Mouse (Mus musculus) thymus, postnatal 4 days (tissue): Measurements from ENCODE around the gene Ubb.

Experiments
- DNase-seq: peaks from one replicate; pipeline ENCODE4 v3.0.0; 2021

The Ubb gene

DNA sequence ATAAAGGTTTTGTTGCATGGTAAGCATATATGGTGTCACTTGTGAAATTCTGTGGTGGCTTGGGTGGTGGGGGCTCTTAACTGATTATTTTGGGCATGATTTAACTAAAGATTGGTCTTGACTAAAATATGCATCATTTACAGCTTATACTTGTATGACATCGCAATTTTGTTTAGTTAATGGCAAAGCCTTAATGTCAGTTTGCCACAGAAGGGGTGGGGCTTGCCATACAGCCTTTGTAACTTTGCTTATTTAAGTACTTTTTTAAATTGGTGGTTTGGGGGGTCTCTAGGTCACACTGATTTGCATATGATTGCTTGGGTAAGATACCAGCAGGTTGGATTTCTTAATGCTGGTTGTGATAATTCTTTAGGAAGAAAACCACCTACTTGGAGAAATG lies 2.2 kb downstream of the Ubb start:
- no peak for DNase-seq

DNA sequence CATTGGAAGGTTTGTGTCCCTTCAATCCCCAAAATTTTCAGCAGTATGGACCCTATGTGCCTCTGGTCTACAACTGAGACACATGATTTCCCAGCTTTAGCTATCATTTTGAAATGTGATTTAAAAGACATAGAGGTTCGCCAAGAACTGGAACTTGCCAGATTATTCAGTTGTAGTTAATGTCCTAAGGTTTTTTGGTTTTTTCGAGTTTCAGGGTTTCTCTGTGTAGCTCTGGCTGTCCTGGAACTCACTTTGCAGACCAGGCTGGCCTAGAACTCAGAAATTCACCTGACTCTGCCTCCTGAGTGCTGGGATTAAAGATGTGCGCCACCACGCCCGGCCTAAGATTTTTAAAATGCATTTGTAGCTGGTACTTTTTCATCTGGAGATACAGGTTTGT lies 2.7 kb downstream of the Ubb start:
- DNase-seq, result no peak

DNA sequence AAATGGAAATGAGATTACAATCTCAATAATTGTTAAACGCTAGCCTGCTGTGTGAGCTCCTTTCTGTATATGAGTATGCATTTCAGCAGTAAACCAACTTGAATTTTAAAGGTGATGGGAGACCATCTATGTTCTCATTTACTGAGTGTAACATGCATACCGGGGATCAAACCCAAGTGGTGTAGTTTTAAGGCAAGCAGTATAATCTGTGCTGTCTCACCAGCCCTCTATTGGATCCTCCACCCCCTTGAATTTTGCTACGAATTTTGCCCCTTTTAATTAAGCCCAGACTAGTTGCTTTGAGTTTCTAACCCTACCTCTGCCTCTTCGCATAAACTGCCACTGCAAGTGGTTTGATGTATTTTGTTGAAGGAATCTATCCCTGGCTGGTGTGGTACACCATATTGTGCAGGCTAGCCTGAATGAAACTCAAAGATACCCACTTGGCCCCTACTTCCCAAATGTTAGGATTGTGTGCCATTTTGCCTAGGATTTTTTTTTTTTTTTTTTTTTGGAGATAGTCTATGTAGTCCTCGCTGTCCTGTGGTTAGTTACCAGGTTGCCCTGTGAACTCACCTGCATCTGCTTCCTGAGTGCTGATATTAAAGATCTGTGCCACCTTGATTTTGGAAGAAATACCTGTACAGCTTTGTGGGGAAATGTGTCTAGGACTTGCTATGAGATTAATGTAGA lies 3.3 kb downstream of the Ubb start:
- DNase-seq, result no peak

DNA sequence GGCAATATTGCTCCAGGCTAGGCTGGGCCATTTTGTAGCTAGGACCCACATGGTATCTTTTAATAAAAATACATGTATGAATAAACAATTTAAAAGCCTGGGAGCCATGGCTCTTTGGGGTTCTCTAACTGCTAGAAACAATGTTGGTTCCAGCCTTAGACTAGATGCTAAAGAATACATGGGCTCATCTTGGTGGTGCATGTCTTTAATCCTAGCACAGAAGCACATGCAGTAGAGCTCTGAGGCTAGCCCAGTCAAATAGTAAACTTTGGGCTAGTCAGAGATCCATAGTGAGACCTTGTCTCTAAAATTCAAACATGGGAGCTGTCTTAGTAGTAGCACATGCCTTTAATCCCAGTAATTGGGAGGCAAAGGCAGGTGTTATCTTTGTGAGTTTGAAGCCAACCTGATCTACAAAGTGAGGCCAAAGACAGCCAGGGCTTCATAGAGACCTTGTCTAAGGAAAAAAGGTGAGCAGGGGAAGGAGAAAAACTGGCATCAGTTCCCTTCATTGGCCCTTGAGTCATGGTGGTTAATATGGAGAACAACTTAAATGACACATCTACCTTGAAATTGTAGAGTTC lies 4.1 kb downstream of the Ubb start:
- no peak for DNase-seq

DNA sequence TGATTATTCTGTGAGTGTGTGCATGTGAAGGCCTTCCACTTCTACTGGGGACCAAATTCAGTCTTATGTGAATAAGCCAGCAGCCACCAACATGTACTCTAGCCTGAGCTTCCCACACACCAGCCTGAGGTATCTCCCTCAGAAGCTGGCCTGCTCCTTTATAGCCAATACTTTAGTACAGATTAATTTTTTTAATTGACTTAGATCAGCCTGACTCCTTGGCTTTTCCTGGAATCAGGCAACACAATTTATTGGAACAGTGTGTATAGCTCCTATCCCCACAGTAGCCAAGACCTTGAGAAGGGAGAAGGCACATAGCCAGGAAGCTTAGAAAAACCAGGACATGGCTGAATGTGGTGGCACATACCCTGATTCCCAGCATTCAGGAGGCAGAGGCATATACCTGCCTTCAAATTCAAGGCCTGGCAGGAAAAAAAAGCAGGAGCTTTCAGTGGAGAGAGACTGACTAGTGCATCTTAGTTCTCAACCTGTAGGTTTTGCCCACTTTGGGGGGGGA lies 5.0 kb downstream of the Ubb start:
- DNase-seq, result no peak

DNA sequence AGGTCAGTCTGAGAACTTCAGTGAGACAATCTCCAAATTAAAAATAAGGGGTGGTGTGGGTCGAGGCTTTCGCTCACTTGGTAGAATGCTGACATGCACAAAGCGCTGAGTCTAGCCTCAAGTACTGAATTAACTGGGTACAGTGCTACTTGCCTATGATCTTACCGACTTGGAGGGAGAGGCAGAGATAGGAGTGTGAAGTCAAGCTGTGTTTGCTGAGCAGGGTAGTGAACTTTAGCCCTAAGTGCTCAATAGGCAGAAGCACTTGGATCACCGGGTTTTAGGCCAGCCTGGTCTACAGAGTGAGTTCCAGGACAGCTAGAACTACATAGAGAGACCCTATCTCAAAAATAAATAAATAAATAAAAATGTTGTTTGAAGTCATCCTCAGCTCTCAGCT lies 6.2 kb downstream of the Ubb start:
- no peak for DNase-seq

DNA sequence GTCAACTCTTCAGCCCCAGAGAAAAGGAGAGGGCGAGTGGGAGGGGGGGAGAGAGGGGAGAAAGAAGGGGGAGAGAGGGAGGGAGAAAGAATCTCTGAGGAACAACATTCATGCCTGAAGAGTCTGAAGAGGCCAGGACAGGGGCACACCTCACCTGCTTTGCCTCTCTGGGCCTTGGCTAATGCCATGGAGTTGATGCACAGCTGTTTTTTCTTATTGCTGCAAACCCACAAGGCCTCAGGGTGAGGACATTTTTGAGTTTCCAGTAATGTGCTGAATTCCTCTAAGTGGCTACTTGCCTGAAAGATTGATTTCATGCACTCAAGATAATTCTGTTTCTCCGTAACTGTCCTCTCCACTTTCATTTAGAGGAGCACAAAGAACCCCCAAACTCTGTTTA lies 7.2 kb downstream of the Ubb start:
- DNase-seq, result no peak

DNA sequence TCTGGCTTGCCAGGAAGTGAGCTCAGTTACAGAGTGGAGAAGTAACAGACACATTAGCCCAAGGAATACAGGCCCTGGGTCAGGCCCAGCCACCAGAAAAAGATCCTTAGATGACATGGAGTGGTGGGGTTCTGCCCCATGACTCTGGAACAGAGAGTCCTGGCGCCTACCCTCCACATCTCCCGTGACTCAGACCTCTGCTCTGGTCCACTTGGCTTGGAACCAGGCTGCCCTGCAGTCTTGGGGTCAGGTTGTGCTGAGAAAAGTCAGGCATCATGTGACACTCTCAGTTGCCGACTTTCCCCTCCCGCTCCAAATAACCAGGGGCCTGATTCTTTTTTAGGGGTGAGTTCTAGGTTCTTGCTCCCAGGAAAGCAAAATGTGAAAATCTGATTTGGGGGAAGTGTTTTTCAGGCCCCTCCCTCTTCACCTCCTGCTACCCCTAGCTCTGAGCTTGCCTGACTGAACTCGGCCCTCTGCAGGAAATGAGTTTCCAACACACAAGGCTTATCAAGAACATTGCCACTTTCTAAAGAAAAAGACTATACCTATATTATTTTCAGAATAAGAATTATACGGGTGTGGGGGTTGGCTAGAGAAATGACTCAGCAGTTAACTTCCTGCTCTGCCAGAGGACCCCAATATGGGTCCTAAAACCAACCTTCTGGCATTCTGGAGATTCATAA lies 8.1 kb downstream of the Ubb start:
- DNase-seq, result no peak

DNA sequence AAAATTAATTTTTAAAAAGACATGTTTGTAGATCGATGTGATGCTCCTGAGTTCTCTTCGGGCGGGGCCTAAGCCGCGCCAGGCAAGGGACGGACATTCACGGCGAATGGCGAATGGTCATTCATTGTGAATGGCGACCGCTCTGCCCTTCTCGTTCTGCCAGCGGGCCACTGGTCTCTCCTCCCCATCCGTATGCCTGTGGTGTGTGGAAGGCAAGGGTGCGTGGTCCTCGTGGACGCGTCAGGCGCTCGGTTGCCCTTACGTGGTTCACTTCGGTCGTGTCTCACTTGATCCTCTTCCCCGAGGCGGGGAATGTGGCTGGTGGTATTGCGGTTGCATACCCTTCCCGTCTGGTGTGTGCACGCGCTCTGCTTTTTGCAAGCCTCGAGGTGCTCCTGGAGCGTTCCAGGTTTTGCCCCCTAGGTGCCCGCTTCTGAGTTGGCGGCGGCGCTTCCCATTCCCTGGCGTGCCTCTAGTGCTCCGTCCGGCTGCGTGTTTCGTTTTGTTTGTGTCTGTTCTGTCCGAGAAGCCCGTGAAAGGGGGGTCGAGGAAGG lies 9.6 kb downstream of the Ubb start:
- peak; percentile 43 for DNase-seq

DNA sequence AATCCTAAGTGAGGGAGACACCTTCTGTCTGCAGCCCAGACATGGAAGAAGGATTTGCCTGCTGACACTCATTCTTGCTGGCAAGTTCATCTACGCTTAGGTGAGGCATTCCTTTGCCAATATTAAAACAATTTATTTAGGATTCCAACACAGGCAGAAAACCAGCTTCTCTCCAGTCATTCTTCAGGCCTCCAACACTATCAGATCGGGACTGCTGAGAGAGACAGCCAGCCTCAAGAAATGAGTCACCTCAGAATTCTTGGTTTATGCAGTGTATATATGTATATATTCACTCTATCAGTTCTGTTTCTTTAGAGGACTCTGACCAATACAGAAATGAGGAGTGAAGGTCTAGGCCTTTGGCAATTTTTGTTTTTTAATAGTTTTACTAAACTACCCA lies 12.6 kb downstream of the Ubb start:
- no peak for DNase-seq

DNA sequence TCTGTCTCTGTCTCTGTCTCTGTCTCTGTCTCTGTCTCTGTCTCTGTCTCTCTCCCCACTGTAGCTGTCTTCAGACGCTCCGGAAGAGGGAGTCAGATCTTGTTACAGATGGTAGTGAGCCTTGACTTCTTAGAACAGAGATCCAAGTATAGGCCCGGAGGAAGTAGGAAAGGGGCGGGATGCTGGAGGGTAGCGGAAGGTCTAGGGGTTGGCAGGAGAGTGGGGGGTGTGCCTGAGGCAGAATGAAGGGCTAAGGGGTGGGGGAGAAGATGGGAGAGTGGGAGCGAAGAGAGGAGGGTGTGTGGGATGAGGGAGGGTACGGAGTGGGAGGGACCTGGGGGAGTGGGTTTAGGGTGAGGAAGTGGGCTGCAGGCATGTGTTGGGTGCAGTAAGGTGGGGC lies 14.8 kb downstream of the Ubb start:
- DNase-seq, result no peak

DNA sequence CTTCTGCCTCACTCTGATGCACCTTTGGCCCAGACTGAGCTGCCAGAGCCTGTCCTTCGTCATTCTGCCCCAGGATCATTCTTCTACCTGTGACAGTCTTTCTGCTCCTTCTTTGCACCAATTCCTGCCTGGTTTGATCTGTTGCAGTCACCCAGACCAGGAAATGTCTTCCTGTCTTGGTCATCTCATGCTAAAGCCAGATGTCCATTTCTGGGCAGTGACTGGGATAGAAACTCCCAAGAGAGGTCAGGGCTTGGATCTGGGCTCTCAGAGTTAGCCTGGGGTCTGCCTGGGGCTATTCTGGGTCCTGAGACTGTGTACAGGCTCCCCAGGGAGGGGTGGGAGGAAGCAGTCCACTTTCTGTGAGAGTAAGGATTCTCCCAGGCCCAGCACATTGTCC lies 15.2 kb downstream of the Ubb start:
- DNase-seq, result no peak

DNA sequence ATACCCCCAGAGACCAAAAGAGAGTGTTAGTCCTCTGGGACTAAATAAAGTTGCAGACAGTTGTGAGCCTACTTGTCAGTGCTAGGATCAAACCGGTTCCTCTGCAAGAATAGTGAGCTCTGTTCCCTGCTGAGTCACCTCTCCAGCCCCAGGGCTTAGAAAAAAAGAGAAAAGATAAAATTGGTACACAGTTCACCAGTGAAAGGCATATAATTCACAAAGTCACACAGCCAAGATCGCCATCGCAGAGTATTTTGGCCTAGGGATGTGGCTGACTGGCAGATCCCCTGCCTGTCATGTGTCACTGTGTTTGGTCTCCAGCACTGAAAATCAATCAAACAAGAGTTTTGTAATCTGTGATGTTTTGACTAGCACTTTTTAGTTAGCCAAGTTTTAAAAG lies 17.3 kb downstream of the Ubb start:
- DNase-seq, result no peak

DNA sequence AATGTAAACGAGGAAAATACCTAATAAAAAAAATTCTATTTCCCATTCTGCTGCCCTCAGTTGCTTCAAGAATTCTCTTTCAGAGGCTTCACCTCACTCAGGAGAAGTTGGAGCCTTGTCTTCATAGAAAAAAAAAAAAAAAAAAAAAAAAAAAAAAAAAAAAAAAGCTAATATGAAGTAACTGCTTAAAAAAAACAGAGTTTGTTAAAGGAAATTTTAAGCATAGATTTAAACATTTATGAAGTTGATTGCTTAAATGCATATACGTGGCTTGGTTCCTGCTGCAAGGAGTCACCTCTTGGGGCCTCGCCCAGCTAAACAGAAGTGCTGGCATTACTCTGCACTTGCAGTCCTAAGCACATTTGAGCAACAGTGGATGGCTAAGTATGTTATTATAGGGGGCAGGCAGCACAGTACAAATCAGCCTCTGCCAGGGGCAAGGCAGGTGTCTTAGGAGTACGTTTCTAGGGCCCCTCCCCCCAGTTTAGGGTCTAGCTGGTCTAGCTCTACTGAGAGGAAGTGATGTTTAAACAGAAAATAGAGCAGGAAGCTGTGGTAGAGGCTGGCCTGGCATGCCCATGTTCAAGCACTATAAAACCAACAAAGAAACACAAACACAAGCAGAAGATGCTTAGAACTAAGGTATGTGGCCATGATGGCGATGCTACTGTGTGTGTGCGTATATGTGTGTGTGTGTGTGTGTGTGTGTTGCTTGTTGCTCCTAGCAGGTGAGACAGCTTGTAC lies 23.2 kb downstream of the Ubb start, which contains the start of gene Trpv2:
TSS of gene Trpv2 (plus strand) at position 528 of the 744 bp plus-strand sequence.
- peak; percentile 82 for DNase-seq

DNA sequence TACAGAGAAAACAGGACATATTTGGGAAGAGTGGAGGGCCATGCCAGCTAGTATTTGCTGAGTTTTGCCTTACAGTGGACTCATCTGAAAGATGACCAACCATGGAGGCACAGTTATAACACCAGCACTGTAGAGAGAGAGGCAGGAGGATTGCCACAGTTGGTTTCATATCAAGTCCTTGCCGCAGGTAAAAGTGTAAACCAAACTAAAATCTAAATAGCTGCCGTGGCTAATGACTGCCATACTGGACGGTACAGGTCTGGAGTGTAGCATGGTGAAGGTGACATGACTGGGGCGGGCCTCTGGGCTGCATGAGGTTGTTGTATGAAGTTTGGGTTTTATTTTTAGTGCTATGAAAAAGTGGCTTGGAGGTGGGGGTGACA lies 23.7 kb downstream of the Ubb start:
- DNase-seq, result peak; percentile 29

DNA sequence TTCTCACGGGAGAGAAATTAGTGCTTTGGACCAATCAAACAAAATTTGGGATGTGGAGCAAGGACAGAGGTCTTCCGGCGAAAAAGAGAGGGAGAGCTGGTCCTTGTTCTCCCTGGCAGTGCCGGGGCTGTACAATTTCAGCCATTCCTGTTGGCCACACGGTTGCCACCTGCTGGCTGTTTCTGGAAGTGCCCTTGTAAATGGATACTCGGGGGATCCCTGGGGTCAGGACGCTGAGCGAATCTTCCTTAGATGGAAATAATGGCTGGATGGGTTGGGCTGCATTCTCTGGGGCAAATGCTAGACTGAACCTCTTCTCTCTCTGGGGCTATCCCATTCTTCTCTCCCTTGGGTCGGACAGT lies 24.3 kb downstream of the Ubb start:
- DNase-seq, result peak; percentile 93

DNA sequence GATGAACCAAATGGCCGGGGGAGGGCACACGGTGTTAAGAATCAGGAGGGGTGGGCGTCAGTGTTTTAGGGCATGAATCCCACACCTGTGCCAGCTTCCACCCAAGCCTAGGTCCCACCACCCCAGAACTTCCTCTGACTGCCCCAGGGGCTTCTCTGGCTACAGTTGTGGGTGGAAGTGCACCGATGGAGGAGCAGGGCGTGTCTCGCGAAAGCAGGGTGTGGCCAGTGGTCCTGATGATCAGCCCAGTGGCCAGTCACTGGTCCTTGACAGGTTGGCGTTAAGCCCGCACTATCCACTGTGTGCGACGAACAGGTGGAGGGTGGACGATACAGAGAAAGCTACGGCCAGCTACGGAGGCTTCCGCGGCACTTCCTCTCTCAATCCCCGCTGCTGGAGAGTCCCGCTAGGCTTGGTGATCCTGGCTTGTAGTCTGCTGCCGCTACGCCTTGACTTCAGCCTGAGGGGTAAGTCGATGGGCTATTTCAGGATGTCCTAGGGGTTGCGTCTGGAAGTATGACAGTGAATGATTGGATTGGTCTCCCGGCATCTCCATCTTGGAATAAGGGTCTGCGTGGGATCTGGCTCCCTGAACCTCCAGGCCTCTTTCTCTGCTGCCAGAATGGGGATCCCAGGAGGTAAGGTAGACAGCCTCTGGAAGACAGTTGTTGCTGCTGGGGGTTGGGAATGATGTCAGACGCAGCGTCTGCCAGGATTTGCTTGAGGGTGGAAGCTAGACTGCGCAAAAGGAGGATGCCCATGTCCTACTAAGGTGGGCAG lies 24.9 kb downstream of the Ubb start:
- DNase-seq, result peak; percentile 62

DNA sequence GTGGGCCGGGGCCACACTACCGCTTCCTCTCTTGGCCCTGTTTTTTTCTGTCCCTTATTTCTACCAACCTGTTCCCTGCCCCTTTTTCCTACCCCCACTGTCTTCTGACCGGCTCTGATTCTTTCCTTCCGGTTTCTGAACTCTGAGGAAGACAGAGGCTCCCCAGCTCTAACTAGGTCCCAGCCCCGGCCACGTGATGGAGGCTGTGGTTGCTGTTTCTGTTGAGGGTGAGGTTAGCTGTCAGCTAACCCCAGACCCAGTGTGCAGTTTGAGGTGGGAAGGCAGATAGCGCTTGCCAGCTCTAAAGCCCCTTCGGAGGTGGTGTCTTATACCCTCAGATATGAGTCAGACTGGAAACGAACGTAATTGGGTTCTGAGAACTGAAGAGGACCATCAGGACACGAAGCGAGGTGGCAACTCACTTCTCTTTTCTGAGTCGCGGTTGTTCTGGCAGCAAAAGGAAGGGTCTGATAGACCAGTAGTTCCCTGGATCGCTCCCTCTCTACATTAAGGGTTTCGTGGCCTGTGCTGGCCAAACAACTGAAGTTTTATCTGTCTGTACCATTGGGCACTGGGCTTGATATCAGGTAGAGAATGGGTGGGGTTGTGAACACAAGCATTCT lies 25.7 kb downstream of the Ubb start:
- peak; percentile 82 for DNase-seq

DNA sequence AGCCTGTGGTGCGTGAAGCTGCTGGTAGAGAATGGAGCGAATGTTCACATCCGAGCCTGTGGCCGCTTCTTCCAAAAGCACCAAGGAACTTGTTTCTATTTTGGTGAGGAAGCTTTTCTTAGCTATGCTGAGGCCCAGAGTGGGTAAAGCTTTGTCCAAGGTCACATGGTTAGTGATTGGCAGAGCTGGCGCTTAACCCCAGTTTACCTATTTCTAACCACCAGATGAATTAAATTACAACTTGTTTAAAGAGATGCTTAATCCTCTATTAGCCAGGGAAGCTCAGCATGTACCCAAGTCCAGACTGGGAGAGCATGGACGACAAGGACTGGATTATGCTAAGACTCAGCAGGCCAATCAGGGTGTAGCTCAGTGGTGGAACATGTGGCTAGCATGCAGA lies 32.1 kb downstream of the Ubb start:
- no peak for DNase-seq

DNA sequence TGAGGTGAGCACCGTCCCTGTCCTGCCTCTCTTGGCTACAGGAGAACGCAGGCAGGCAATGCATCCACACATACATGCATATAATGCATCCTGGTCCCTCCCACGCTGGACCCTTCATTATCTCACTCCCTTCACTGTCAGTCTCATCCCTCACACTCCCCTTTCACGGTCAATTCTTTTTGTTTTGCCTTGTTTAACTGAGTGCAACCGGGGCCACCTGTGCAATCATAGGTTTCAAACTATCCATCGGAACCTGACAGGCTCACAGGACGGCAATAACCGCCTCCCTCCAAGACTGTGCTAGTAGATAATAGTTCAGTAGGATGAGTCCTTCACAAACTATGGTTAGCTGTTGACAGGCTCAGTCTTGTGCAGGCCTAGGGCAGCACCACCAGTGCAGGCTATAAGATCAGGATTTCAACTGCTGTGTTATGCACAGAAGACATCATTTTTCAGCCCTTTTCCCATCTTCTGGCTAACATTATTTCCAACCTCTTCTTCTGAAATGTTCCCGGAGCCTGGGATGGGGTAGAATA lies 33.8 kb downstream of the Ubb start:
- no peak for DNase-seq

DNA sequence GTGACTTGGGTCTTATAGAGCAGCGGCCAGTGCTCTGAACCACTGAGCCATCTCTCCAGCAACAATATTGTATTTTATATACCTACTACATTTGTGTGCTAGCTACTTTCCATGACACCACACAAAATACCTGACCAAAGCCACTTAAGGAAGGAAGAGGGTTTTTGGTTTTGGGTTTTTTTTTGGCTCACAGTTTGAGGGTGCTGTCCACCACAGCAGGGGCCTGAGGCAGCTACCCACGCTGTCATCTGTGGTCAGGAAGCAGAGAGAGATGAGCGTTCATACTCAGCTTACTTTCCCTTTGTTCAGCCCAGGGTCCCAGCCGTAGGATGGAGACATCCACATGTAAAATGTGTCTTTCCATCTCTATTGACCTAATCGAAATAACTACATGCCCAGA lies 36.1 kb downstream of the Ubb start:
- no peak for DNase-seq

DNA sequence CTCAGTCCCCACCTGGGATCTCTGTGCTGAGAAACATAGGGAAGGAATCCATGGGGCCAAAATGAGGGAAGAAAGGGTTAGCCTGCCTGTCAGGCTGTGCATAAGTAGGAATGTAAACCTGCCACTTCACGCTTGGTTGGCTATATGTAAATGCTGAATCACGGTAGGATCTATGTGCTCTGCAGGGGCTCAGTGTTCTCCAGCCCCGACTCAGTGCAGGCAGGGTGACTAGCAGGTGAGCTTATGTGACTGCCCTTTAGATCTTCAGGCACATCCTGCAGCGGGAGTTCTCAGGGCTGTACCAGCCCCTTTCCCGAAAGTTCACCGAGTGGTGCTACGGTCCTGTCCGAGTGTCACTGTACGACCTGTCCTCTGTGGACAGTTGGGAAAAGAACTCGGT lies 38.4 kb downstream of the Ubb start:
- DNase-seq, result no peak
